Mouse (Mus musculus) left cerebral cortex, postnatal 4 days (tissue): ENCODE results near the gene Cnksr3. TPM values are rescaled to one million over a fixed set of nuclear protein-coding genes. Genes with fewer than 3 reads are reported as not detected.
A peak's percentile ranks its signal among the peaks of the same experiment; 100 is the strongest.

Experiments
- DNase-seq: peaks from one replicate; pipeline ENCODE4 v3.0.0-alpha.2; 2022
- intact Hi-C: fragments of 180-260 bp; cut with DNase I; formaldehyde crosslinking; loops from one replicate; pipeline ENCODE4 v1.15.1; 2025
- total RNA-seq, 2 experiments: library from RNA; stranded (reverse); gene quantifications; 2 replicates each; pipeline ENCODE4 v1.2.3; 2021

The Cnksr3 gene
- total RNA-seq, 2 experiments from 2014 or later: 4.0 to 4.7 TPM

DNA sequence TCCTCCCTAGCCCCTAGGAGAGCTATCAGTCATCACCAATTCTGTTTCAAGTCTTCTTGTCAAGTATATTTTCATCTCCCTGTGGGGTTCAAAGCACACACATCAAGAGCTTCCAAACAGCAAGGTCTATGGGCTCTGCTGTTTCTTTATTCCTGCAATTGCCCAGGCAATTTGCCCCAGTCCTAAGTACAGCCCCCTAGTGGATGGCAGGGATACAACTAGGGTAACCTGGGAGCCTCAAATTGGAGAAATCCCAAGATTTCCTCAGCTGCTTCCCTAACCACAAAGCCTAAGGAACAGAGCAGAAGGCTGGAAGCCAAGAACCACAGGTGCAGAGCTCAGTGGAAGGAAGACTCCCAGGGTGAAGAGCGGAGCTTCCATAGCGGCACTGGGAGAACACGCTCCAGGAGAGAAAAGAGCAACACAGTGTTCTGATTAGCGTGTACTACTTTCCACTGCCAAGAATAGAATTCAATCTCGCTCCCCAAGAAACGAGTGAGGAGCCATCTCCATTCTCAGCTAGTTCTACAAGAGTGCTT is 100.5 kb downstream of the Cnksr3 start:
- intact Hi-C loops: no loop called here
- peak; percentile 48 for DNase-seq

GRCm38 (mm10) chr10:7103872-7104271 is 108.2 kb downstream of the Cnksr3 start:
- intact Hi-C loops: no loop called here

DNA sequence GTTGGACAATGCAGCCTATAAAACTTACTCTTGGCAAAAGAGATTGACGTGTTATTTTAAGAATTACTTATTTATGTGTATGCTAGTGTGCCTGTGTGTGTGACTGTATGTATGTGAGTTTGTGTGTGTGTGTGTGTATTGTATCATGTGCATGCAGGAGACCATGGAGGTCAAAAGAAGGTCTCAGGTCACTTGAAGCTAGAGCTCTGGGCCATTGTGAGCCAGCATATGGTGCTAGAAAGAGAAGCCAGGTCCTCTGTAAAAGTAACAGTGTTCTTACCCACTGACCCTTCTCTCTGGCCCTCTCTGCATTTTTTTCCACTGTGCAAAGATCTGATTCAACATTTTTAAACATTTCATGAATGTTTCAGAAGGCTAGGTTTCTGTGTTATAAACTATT is 134.1 kb downstream of the Cnksr3 start:
- intact Hi-C loops: no loop called here
- no peak for DNase-seq

More at GRCm38 (mm10) chr10:7103872-7104271, 108.2 kb downstream of the Cnksr3 start:
- DNase-seq: no peak

DNA sequence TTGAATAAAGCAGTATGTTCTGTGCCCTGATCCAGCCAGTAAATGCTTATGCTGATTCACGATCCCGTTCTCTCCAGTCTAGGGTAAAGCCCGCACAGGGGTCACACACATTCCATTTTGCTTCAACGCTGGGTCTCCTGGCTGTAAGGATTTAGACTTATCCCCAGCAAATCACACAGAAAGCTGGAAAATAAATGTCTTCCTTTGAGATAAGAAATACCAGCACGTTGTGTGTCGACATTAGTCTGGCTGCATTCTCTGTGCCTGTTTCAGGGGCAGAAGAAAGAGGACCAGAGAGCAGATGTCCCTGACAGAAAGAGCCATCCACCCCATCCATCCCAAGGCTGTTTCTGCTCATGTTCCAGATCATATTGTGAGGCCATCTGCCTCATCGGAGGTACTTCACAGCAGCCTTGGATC is 134.6 kb downstream of the Cnksr3 start:
- peak; percentile 55 for DNase-seq
- intact Hi-C loops: no loop called here

DNA sequence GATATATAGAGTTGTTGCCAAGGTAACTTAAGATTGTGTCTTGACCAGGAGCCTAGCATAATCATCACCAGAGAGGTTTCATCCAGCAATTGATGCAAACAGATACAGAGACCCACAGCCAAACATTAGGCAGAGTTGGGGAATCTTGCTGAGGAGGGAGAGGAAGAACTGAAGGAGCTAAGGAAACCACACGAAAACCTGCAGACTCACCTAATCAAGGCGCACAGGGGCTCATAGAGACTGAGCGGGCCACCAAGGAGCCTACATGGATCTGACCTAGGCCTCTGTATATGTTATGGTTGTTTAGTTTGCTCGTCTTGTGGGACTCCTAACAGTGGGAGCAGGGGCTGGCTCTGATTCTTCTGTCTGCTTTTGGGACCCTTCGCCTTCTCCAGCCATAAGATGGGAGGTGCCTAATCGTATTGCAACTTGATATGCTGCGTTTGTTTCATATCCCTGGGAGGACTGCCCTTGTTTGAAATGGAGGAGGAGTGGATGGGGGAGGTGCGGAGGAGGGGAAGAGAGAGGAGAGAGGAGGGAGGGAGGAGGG is 135.3 kb downstream of the Cnksr3 start:
- peak; percentile 39 for DNase-seq
- intact Hi-C loops: no loop called here

- DNase-seq: peak; percentile 78
- intact Hi-C loops: no loop called here
Measured at GRCm38 (mm10) chr10:7076201-7076600, 135.8 kb downstream of the Cnksr3 start.

DNA sequence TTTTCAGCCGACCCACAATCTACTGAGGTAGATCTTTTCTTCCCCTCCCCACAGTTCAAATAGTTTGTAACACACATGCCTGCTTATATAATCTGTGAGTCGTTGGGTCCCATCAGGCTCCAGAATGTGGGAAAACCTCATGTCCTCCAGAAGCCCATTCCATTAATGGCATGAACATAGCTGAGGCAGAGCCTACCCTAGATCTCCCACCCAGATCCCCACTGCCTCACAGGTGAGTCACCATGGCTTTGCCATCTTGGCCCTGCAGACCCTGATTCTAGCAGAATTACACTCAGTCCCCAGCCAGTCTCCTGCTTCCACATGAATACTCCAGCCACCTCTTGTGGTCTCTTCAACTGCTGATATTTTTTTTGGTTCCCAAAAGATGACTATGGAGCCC is 136.4 kb downstream of the Cnksr3 start:
- no peak for DNase-seq
- intact Hi-C loops: no loop called here

GRCm38 (mm10) chr10:7074231-7074630 is 137.8 kb downstream of the Cnksr3 start:
- intact Hi-C loops: loop anchor here (5.0 kb wide), 1 partner anchor 187 kb away; no protein-coding TSS in a partner anchor
- no peak for DNase-seq

DNA sequence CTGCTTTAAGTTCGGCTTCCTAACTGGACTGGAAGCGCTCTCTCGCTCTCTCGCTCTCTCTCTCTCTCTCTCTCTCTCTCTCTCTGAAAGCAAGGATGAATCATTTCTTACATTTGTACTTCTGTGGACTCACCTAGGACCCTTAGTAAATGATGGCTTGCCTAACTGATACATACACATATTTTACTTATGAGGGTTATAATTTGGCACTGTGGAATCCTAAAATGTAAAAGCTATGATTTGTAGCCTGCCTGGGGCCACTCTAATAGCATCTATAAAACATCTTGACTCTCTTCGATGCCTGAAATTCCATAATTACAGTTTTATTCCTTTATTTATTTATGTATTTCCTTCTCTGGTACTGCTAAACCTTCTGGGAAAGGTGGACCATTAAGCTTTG is 141.1 kb downstream of the Cnksr3 start:
- DNase-seq: no peak
- intact Hi-C loops: loop anchor here (5.0 kb wide), 1 partner anchor 184 kb away; no protein-coding TSS in a partner anchor

DNA sequence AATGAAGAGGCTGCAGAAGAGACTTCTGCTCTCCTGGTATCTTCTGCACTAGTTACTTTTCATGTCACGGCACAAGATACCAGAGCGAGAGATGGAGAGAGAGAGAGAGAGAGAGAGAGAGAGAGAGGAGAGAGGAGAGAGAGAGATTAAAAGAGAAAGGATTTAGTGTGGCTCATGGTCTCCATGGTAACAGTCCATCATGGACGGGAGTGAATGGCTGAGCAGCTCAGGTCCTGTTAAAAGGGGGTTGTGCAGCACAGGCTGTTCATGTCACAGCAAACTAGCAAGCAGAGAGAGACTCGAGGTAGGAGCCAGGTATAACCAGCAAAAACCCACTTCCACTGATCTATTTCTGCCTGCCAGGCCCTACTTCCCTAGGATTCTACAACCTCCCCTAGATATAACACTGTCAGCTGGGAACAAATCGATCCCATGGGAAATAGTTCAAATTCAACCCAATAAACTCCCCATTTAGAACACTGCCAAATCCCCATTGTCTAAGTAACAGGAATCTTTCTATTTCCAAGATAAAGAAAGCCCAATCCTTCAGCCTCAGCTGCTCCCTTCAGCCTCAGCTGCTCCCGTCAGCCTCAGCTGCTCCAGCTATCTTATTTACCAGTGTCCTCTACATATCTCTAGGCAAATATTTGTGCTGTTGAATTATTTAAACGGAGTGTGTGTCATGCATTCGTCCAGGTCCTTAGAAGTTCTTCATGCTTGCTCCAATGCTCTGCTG is 141.8 kb downstream of the Cnksr3 start:
- intact Hi-C loops: loop anchor here (5.0 kb wide), 1 partner anchor 183 kb away; no protein-coding TSS in a partner anchor
- no peak for DNase-seq

- intact Hi-C loops: no loop called here
- DNase-seq: no peak
Measured at GRCm38 (mm10) chr10:7069090-7069489, 142.9 kb downstream of the Cnksr3 start.

Other genes starting within 250 kb of the Cnksr3 start
- 10 to 100 TPM; 25.9 to 26.0 TPM for gene Ipcef1, start 159.8 kb downstream of the Cnksr3 start, total RNA-seq